Mouse (Mus musculus) lung, embryonic 15.5 days (tissue): ENCODE measurements around the gene Map3k20. TPM values are rescaled to one million over a fixed set of nuclear protein-coding genes. Genes with fewer than 3 reads are reported as not detected.

ENCODE experiments used
- ATAC-seq: fragments of 200-750 bp; cut with Nextera tagmentation; 2 replicates; pipeline ENCODE4 v1.8.0; 2017; ENCODE audit warnings: moderate number of reproducible peaks, borderline replicate concordance; ENCODE audit not compliant: low FRiP score, low TSS enrichment; ENCODE audit errors: extremely low read depth
- H3K27ac ChIP-seq: fragments of 300-500 bp; sonication (generic); 2 replicates; pipeline ENCODE4 v1.5.1; 2015; ENCODE audit warnings: moderate library complexity, mild to moderate bottlenecking, inconsistent platforms
- H3K27me3 ChIP-seq: fragments of 300-500 bp; sonication (generic); 2 replicates; pipeline ENCODE4 v1.6.1; 2015; ENCODE audit warnings: inconsistent platforms
- H3K36me3 ChIP-seq: fragments of 300-500 bp; sonication (generic); 2 replicates; pipeline ENCODE4 v1.6.1; 2015; ENCODE audit warnings: inconsistent platforms
- H3K4me1 ChIP-seq: fragments of 300-500 bp; sonication (generic); 2 replicates; pipeline ENCODE4 v1.6.1; 2015; ENCODE audit warnings: inconsistent platforms
- H3K4me2 ChIP-seq: fragments of 300-500 bp; sonication (generic); 2 replicates; pipeline ENCODE4 v1.6.1; 2015; ENCODE audit warnings: inconsistent platforms, mild to moderate bottlenecking, moderate library complexity
- H3K4me3 ChIP-seq: fragments of 300-500 bp; sonication (generic); 2 replicates; pipeline ENCODE4 v1.5.1; 2015; ENCODE audit warnings: mild to moderate bottlenecking, inconsistent platforms
- H3K9ac ChIP-seq: fragments of 300-500 bp; sonication (generic); 2 replicates; pipeline ENCODE4 v1.6.1; 2015; ENCODE audit warnings: inconsistent platforms
- H3K9me3 ChIP-seq: fragments of 300-500 bp; sonication (generic); 2 replicates; pipeline ENCODE4 v1.6.1; 2016; ENCODE audit warnings: inconsistent platforms
- WGBS: fragments of 180-500 bp; shearing (Covaris S2); methylation state at CpG from one replicate; pipeline ENCODE4 v1.1.7; 2015; 5-methylcytosine and 5-hydroxymethylcytosine counted together
- polyA plus RNA-seq: library from polyadenylated mRNA; unstranded; fragments of >200 nt; fragmentation: Nextera tagmentation; extraction: Ambion mirVana; gene quantifications from 2 replicates; pipeline ENCODE4 v1.2.1, GENCODE M21; 2015

Gene Map3k20
- polyA plus RNA-seq, 1 experiment from 2014 or later, result 30.2 TPM

DNA sequence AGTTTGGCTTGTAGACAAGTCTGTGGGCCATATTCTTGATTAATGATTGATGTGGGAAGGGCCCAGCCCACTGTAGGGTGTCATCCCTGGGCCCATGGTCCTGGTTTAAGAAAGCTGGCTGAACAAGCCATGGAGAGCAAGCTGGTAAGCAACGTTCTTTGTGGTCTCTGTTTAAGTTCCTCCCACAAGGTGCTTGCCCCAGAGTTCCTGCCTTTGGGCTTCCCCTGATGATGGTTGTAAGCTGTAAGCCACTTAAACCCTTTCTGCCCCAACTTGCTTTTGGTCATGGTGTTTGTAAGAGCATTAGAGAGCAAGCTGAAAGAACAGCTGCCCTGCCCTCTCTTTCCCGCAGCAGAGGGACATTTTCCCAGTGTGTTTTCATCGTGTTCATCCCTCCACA is 43.0 kb downstream of the Map3k20 start:
- H3K9me3 ChIP-seq, result no peaks in the 10 kb centered on the region
- H3K36me3 ChIP-seq, result no peaks in the 10 kb centered on the region
- no peak overlapping the region for H3K9ac ChIP-seq
- no peak overlapping the region for H3K4me2 ChIP-seq
- 73% methylated on average over 3 of the region's 3 CpGs for WGBS
- H3K27me3 ChIP-seq, result no peaks in the 10 kb centered on the region
- no peak overlapping the region for H3K27ac ChIP-seq
- no peak overlapping the region for H3K4me3 ChIP-seq
- 0 out of 2 replicates have a peak, but pooled peaks cover 3% of the 10 kb centered on the region for H3K4me1 ChIP-seq
- ATAC-seq, result no peak

DNA sequence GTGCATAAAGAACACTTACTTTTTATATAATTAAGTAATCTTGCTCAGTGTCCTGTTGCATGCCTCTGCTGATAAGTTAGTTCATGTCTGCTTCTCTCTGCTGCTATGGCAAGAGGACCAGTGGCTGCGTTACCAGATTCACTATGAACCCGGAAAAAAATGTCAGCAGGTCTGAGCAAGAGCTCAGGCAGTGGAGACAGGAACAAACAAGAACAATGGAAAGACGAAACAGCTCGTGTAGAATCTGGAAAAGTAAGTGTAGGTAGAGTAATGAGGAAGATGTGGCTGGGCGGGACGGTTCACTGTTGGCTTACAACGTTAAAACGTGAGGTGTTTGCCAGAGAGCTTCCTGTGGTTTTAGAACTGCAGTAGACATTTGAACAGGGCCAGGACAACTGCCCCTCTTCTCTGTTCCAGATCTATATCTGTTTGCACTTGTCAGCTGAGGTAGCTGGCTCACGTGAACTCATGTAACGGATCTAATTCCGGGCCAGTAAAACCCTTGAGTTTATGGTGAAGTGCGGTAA is 45.6 kb downstream of the Map3k20 start:
- Histone ChIP-seq H3K9me3 (no peaks in the 10 kb centered on the region), H3K36me3 (no peaks in the 10 kb centered on the region), H3K27ac (no peak overlapping the region), H3K9ac (no peak overlapping the region), H3K4me2 (no peak overlapping the region), H3K27me3 (no peaks in the 10 kb centered on the region), H3K4me1 (0 out of 2 replicates have a peak, but pooled peaks cover 3% of the 10 kb centered on the region), H3K4me3 (no peak overlapping the region)
- WGBS, result 55% methylated on average over 12 of the region's 12 CpGs
- no peak for ATAC-seq

DNA sequence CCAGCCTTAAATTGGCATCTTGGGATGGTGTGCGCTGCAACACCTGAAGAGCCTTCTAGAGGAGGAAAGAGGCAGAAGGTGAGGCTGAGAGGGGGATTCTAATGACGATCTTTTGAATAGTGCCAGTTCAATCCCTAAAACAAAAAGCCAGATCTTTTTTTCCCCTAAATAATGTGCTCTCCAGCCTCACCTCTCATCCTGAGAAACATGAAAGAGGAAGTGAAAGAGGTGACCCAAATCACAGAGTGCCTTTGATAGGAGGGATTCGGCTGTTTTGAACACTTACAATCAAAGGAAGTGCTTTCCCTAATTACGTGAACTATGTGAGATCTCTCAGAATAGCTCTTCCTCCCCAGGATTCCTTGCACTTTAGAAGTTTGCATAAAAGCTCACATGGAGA is 46.6 kb downstream of the Map3k20 start:
- 62% methylated on average over 4 of the region's 4 CpGs for WGBS
- ATAC-seq, result no peak
- H3K4me3 ChIP-seq, result no peak overlapping the region
- no peaks in the 10 kb centered on the region for H3K9me3 ChIP-seq
- no peak overlapping the region for H3K9ac ChIP-seq
- H3K27me3 ChIP-seq, result no peaks in the 10 kb centered on the region
- no peak overlapping the region for H3K27ac ChIP-seq
- 0 out of 2 replicates have a peak, but pooled peaks cover 3% of the 10 kb centered on the region for H3K4me1 ChIP-seq
- no peaks in the 10 kb centered on the region for H3K36me3 ChIP-seq
- no peak overlapping the region for H3K4me2 ChIP-seq

DNA sequence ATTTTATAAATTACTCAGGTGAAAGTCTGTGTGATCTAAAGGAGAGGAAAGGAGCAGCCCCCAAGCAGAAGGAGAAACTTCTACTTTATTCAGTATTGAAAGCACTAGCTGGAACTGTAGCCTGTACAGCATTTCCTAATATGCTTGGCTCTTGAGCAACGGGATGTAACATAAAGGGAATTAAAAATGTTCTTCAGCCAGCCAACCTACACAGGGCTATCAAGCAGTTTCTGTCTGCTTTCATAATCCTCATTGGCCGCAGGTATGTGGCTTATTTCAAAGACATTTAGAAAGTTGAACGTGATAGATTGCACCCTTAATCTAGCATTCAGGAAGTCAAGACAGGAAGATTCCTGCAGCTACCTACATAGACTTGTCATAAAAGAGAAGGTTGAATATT is 47.8 kb downstream of the Map3k20 start:
- no peak for ATAC-seq
- Histone ChIP-seq H3K27me3 (no peaks in the 10 kb centered on the region), H3K9ac (no peak overlapping the region), H3K4me3 (no peak overlapping the region), H3K36me3 (no peaks in the 10 kb centered on the region), H3K4me2 (no peak overlapping the region), H3K4me1 (0 out of 2 replicates have a peak, but pooled peaks cover 3% of the 10 kb centered on the region), H3K9me3 (no peaks in the 10 kb centered on the region), H3K27ac (no peak overlapping the region)
- 78% methylated on average over 3 of the region's 3 CpGs for WGBS

DNA sequence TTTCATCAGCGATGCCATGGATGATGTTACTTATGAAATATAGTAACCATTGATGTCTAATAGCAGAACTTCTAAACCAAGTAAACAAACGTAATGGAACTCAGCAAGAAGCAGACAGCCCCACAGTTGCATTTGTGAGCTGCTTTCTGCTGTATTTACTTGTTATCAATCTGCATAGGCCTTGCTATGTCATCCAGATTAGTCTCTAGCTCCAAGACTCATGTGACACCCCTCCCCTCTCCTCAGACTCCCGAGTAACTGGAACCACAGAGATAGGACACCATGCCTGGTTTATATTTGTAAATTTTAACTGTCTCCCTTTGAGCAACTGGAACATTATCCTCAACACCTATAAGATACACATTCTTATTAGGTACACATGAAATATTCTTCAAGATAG is 51.4 kb downstream of the Map3k20 start:
- H3K4me3 ChIP-seq, result no peak overlapping the region
- no peak overlapping the region for H3K9ac ChIP-seq
- no peak overlapping the region for H3K27ac ChIP-seq
- H3K4me2 ChIP-seq, result no peak overlapping the region
- 83% methylated on average over 3 of the region's 3 CpGs for WGBS
- H3K27me3 ChIP-seq, result no peaks in the 10 kb centered on the region
- no peaks in the 10 kb centered on the region for H3K36me3 ChIP-seq
- no peak for ATAC-seq
- H3K4me1 ChIP-seq, result no peaks in the 10 kb centered on the region
- H3K9me3 ChIP-seq, result no peaks in the 10 kb centered on the region

DNA sequence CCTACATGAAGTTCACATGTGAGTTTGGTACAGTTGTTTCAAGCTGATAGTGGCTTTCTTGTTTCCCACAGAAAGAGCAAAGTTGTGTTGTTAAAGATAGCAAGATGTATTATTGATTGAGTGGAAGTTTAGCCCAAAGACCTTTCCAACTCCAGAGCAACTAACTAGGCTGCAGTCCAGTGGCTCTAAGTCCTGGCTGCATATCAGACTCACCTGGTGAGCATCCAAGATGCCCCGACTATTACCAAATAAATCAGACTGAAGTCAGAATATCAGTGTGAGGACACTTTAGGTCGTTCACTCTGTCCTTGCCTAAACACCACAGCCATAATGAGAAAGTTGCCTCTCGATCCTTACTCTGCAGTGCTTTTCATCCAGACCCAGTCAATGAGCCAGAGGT is 59.8 kb downstream of the Map3k20 start:
- ATAC-seq, result no peak
- Histone ChIP-seq H3K27ac (no peak overlapping the region), H3K4me1 (no peaks in the 10 kb centered on the region), H3K9ac (no peak overlapping the region), H3K36me3 (0 out of 2 replicates have a peak, but pooled peaks cover 3% of the 10 kb centered on the region), H3K4me2 (no peak overlapping the region), H3K4me3 (no peak overlapping the region), H3K27me3 (no peaks in the 10 kb centered on the region), H3K9me3 (no peaks in the 10 kb centered on the region)
- 87% methylated on average over 3 of the region's 3 CpGs for WGBS

DNA sequence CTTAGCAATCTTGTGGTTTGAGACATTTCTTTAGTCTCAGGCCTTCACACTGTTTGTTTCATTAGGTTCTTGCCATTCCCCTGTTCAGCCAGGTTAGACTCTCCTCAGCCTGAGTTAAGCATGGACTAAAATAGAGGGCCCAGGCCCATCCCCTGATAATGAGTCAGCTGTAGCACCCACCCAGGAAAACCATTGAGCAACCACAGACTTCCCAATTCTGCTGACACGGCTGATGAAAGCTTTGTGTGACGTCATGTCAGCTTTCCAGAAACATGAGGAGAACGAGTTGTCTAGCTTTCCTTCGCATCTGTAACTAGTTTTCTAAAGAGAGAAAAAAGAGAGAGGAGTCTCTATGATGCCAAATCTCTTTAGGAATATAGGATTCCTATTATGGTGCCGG is 65.9 kb downstream of the Map3k20 start:
- Histone ChIP-seq H3K4me2 (no peak overlapping the region), H3K4me3 (no peak overlapping the region), H3K36me3 (0 out of 2 replicates have a peak, but pooled peaks cover under 1% of the 10 kb centered on the region), H3K4me1 (no peaks in the 10 kb centered on the region), H3K9ac (no peak overlapping the region), H3K9me3 (no peaks in the 10 kb centered on the region), H3K27ac (no peak overlapping the region), H3K27me3 (no peaks in the 10 kb centered on the region)
- ATAC-seq, result no peak
- WGBS, result 81% methylated on average over 5 of the region's 5 CpGs

DNA sequence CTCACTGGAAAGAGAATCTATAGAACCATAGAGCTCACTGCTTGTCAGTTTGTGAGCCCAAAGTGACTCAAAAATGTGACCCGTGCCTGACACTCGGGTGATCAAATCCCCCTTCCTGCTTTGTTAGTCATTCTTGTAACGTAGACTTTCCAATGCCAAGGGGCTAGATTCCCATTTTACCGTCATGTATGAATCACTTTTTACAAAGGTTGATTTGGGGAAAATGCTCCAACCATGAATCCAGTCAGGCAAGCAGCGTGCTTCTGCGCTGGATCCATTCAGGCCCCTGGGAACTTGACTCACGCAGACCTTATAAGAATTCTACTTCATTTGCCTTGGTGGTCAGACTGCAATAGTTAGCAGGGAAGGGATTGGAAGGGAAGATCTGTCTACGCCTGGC is 66.3 kb downstream of the Map3k20 start:
- Histone ChIP-seq H3K36me3 (0 out of 2 replicates have a peak, but pooled peaks cover 5% of the 10 kb centered on the region), H3K27me3 (no peaks in the 10 kb centered on the region), H3K4me2 (no peak overlapping the region), H3K9me3 (no peaks in the 10 kb centered on the region), H3K4me1 (no peaks in the 10 kb centered on the region), H3K4me3 (no peak overlapping the region), H3K9ac (no peak overlapping the region), H3K27ac (no peak overlapping the region)
- 95% methylated on average over 8 of the region's 8 CpGs for WGBS
- no peak for ATAC-seq

DNA sequence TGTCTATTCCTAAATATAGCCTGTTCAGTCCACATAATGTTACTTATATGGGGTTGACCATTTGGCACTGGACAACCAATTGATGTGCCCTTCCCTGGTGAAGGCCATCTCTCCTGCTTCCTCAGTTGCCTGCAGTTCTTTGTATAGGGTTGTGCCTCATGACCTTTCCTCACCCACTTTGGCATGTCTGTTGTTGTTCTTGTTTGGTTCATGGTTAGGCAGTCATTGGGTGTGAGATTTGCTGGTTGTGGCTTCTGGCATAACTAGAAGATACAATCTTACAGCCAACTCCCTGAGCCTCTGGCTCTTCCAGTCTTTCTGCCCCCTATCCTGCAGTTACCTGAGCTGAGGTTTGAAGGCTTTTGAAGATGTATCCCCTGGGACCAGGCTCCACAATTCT is 67.3 kb downstream of the Map3k20 start:
- Histone ChIP-seq H3K9me3 (no peaks in the 10 kb centered on the region), H3K4me1 (no peaks in the 10 kb centered on the region), H3K27me3 (no peaks in the 10 kb centered on the region), H3K4me2 (no peak overlapping the region), H3K4me3 (no peak overlapping the region), H3K36me3 (0 out of 2 replicates have a peak, but pooled peaks cover 6% of the 10 kb centered on the region), H3K9ac (no peak overlapping the region), H3K27ac (no peak overlapping the region)
- no peak for ATAC-seq

DNA sequence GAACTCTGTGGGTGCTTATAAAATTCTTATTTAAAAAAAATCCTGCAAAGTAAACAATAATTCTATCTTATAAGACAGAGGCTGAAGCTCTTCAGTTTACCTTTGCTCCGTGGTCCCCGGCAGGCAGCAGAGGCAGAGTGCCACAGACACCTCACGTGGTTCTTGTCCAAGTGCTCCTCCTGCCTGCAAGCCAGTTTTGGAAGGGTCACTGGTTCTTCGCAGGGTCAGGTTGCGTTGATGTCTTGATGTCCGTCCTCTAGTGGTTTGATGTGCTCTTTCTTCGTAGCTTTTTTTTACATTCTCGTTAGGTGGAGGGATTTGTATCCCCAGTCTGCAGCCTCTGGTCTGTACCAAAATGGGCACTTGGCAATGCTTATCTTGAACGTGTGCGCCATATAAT is 71.0 kb downstream of the Map3k20 start:
- Histone ChIP-seq H3K9me3 (no peaks in the 10 kb centered on the region), H3K27ac (no peak overlapping the region), H3K4me2 (no peak overlapping the region), H3K4me1 (no peaks in the 10 kb centered on the region), H3K9ac (no peak overlapping the region), H3K36me3 (0 out of 2 replicates have a peak, but pooled peaks cover 6% of the 10 kb centered on the region), H3K4me3 (no peak overlapping the region), H3K27me3 (no peaks in the 10 kb centered on the region)
- no peak for ATAC-seq
- 82% methylated on average over 10 of the region's 10 CpGs for WGBS

DNA sequence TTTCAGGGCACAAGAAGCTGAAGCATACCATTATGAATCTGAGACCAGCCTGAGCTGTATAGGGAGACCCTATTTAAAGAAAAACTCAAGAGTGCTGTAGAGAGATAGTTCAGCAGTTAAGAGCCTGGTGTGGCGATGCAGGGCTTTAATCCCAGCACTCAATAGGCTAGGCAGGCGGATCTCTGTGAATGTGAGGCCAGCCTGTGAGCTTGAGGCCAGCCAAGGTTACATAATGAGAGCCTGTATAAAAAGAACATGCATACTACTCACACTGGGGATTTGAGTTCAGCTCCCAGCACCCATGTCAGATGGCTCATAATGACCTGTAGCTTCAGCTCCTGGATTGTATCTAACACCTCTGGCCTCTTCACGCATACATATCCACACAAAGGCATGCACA is 76.1 kb downstream of the Map3k20 start:
- WGBS, result 67% methylated on average over 3 of the region's 3 CpGs
- H3K27ac ChIP-seq, result no peak overlapping the region
- no peak for ATAC-seq
- no peaks in the 10 kb centered on the region for H3K27me3 ChIP-seq
- H3K4me2 ChIP-seq, result no peak overlapping the region
- no peaks in the 10 kb centered on the region for H3K9me3 ChIP-seq
- H3K36me3 ChIP-seq, result 0 out of 2 replicates have a peak, but pooled peaks cover 4% of the 10 kb centered on the region
- no peak overlapping the region for H3K4me3 ChIP-seq
- peaks cover 14% of the 10 kb centered on the region for H3K4me1 ChIP-seq
- H3K9ac ChIP-seq, result no peak overlapping the region

DNA sequence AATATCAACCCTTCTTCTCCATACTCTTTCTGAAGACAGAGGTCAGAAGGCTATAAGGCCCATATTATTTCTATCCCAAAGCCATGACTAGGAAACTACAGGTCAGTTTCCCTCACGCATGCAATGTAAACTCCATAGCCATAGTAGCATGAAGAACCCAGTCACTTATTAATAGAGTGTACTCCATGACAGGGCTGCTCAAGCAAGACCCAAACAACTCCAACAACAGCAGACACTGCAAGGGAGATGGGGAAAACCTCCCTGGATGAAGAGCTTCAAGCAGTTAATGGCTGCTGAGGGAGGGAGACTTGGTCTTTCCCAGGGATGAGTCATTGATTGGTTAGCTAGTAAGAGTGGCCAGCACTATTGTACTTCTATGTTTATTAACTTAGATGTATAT is 78.0 kb downstream of the Map3k20 start:
- 95% methylated on average over 1 of the region's 1 CpGs for WGBS
- H3K9ac ChIP-seq, result no peak overlapping the region
- H3K36me3 ChIP-seq, result no peaks in the 10 kb centered on the region
- H3K4me1 ChIP-seq, result peaks cover 19% of the 10 kb centered on the region
- no peak overlapping the region for H3K27ac ChIP-seq
- no peaks in the 10 kb centered on the region for H3K9me3 ChIP-seq
- no peaks in the 10 kb centered on the region for H3K27me3 ChIP-seq
- ATAC-seq, result no peak
- H3K4me3 ChIP-seq, result no peak overlapping the region
- no peak overlapping the region for H3K4me2 ChIP-seq

DNA sequence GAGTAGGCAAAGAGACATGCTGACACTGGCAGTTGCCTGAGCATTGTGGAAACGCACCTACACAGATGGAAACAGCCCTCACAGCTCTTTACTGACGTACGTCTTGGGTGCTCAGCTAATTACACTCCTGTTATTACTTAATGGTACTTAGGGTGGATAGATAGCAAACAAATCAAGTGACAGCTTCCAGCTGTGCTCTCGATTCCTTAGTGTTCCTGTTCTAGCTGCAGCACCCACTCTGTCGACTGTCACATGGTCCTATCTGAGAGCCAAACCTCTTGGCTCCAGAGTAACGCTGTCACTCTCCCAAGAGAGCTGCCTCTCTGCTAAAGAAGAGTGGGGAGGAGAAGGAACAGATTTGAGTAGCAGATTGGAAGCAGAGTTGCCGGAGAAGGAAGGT is 80.5 kb downstream of the Map3k20 start:
- no peak overlapping the region for H3K4me2 ChIP-seq
- peaks cover 29% of the 10 kb centered on the region for H3K4me1 ChIP-seq
- H3K9me3 ChIP-seq, result no peaks in the 10 kb centered on the region
- peak overlapping the region; percentile 69 for H3K27ac ChIP-seq
- H3K36me3 ChIP-seq, result peaks cover 2% of the 10 kb centered on the region; the same call in 1 of the 2 replicates
- ATAC-seq, result peak; percentile 86
- no peak overlapping the region for H3K4me3 ChIP-seq
- H3K27me3 ChIP-seq, result no peaks in the 10 kb centered on the region
- 21% methylated on average over 7 of the region's 7 CpGs for WGBS
- no peak overlapping the region for H3K9ac ChIP-seq
